In genomic region chr13:6165916-6166315, GRCm38 (mm10) we compare ENCODE assay signal across 12 mouse cellular contexts.
"Had no signal": no experiment of that assay in that cellular context is flagged by ENCODE, and none has a peak within 500 bp of the region (broad histone marks: within the 10 kb centered on the region; RNA-seq: fewer than 3 reads in every experiment).

No protein-coding gene starts in this region.

- DNase-seq: kidney, adult 2 months; kidney, postnatal 14 days; liver; lung, adult 18-20 months; lung, postnatal 36 days; thymus, adult 2 months; thymus, postnatal 25 days had no signal

- H3K27ac ChIP-seq: kidney, embryonic 15.5 days; limb, embryonic 12.5 days; liver, embryonic 14.5 days; midbrain, embryonic 13.5 days had no signal

- H3K4me2 ChIP-seq: kidney, embryonic 15.5 days; limb, embryonic 12.5 days; midbrain, embryonic 13.5 days had no signal

- H3K9me3 ChIP-seq: kidney, embryonic 15.5 days; limb, embryonic 12.5 days; midbrain, embryonic 13.5 days had no signal

- H3K27me3 ChIP-seq: kidney, embryonic 15.5 days; limb, embryonic 12.5 days; midbrain, embryonic 13.5 days had no signal

- H3K4me1 ChIP-seq: kidney, embryonic 15.5 days; limb, embryonic 12.5 days; midbrain, embryonic 13.5 days had no signal

- H3K9ac ChIP-seq: kidney, embryonic 15.5 days; limb, embryonic 12.5 days; liver, embryonic 14.5 days; midbrain, embryonic 13.5 days had no signal

- H3K36me3 ChIP-seq: kidney, embryonic 15.5 days; limb, embryonic 12.5 days; midbrain, embryonic 13.5 days had no signal

- ATAC-seq: intestine, embryonic 16.5 days; midbrain, embryonic 13.5 days had no signal

- H3K4me3 ChIP-seq: kidney, embryonic 15.5 days; limb, embryonic 12.5 days; midbrain, embryonic 13.5 days had no signal
